Mouse (Mus musculus) cerebellum, adult 8-10 months (tissue): Measurements from ENCODE around the gene Uggt1.
A peak's percentile ranks its signal among the peaks of the same experiment; 100 is the strongest.

Experiments
- DNase-seq: peaks from one replicate; pipeline ENCODE4 v3.0.0; 2022

Gene Uggt1

GRCm38 (mm10) chr1:36162687-36163086 lies 81.8 kb downstream of the Uggt1 start:
- no peak for DNase-seq

GRCm38 (mm10) chr1:36161208-36161607 lies 83.3 kb downstream of the Uggt1 start:
- DNase-seq = no peak

- no peak for DNase-seq
Observed at GRCm38 (mm10) chr1:36160246-36160645, 84.3 kb downstream of the Uggt1 start.

GRCm38 (mm10) chr1:36149411-36149810 lies 95.1 kb downstream of the Uggt1 start:
- peak; percentile 17 for DNase-seq

GRCm38 (mm10) chr1:36148809-36149208 lies 95.7 kb downstream of the Uggt1 start:
- DNase-seq = no peak

- peak; percentile 36 for DNase-seq
Observed at GRCm38 (mm10) chr1:36145050-36145449, 99.5 kb downstream of the Uggt1 start.

- no peak for DNase-seq
Observed at GRCm38 (mm10) chr1:36140311-36140710, 104.2 kb downstream of the Uggt1 start.

- peak; percentile 66 for DNase-seq
Observed at GRCm38 (mm10) chr1:36134584-36134983, 109.9 kb downstream of the Uggt1 start.

GRCm38 (mm10) chr1:36133647-36134046 lies 110.9 kb downstream of the Uggt1 start:
- DNase-seq = no peak

GRCm38 (mm10) chr1:36133041-36133440 lies 111.5 kb downstream of the Uggt1 start:
- DNase-seq = no peak

- no peak for DNase-seq
Observed at GRCm38 (mm10) chr1:36132211-36132610, 112.3 kb downstream of the Uggt1 start.

- DNase-seq = no peak
Observed at GRCm38 (mm10) chr1:36131766-36132165, 112.8 kb downstream of the Uggt1 start.

GRCm38 (mm10) chr1:36131154-36131553 lies 113.4 kb downstream of the Uggt1 start:
- no peak for DNase-seq

- no peak for DNase-seq
Observed at GRCm38 (mm10) chr1:36130307-36131035, 114.0 kb downstream of the Uggt1 start.

GRCm38 (mm10) chr1:36129881-36130280 lies 114.6 kb downstream of the Uggt1 start:
- DNase-seq = no peak

GRCm38 (mm10) chr1:36129126-36129525 lies 115.4 kb downstream of the Uggt1 start:
- no peak for DNase-seq

GRCm38 (mm10) chr1:36125076-36125475 lies 119.4 kb downstream of the Uggt1 start:
- DNase-seq = no peak

- DNase-seq = no peak
Observed at GRCm38 (mm10) chr1:36121172-36121571, 123.3 kb downstream of the Uggt1 start.

GRCm38 (mm10) chr1:36119426-36119825 lies 125.1 kb downstream of the Uggt1 start:
- DNase-seq = no peak

GRCm38 (mm10) chr1:36118958-36119357 lies 125.6 kb downstream of the Uggt1 start:
- no peak for DNase-seq

GRCm38 (mm10) chr1:36118061-36118685 lies 126.3 kb downstream of the Uggt1 start:
- no peak for DNase-seq

GRCm38 (mm10) chr1:36116488-36116887 lies 128.0 kb downstream of the Uggt1 start:
- no peak for DNase-seq

- no peak for DNase-seq
Observed at GRCm38 (mm10) chr1:36114844-36115243, 129.7 kb downstream of the Uggt1 start.

- DNase-seq = no peak
Observed at GRCm38 (mm10) chr1:36113670-36114069, 130.8 kb downstream of the Uggt1 start.

- DNase-seq = no peak
Observed at GRCm38 (mm10) chr1:36112665-36113064, 131.9 kb downstream of the Uggt1 start.
